Mouse (Mus musculus): Measurements from ENCODE around the gene Unc5c. TPM values are rescaled to one million over a fixed set of nuclear protein-coding genes. Genes with fewer than 3 reads are reported as not detected.

Gene Unc5c
- total RNA-seq, 2 experiments from 2014 or later: 6.1 to 7.7 TPM

DNA sequence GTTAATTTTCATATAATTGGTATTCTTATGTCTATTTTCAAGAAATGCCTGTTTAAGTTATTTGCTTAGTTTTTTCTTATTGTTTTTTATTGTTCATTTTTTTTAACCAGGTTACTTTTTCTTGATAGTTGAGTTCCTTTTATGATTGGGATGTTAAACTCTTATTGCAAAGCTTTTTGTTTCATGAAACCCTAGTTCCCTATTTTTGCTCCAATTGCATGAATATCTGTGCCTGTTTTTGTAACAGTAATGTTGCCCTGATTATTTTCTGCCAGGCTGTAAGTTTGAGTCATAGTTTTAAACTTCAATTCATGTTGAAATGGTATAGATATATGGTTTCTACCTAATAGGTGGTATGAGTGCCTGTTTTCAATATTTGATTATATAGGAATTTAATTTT lies 234.2 kb downstream of the Unc5c start:
- DNase-seq (ENCODE audit: low spot score in 2 of 2): no peak

DNA sequence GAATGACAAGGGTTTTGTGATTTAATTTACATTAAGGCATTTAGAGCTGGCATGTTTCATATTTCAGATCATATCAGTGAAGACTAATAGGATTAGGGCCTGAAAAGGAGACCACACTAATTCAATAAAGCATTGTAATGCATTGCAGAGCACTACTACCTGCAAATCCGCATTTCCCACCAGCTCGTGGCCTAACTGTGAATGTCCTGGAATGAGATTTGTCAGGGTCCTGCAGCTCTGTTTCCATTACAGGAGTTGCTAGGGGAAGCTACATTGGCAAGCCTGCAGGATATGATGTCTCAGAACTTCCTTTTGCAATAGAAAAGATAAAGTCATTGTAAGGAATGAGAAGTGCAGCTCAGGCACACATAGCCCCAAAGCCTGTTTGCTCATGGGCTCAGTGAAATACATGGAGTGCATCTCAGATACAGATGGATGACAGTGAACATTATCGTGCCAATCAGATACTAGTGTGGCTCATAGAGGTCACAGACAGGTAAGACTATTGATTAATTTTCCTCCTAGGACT lies 236.4 kb downstream of the Unc5c start:
- no peak for DNase-seq (ENCODE audit: low spot score in 2 of 2)

DNA sequence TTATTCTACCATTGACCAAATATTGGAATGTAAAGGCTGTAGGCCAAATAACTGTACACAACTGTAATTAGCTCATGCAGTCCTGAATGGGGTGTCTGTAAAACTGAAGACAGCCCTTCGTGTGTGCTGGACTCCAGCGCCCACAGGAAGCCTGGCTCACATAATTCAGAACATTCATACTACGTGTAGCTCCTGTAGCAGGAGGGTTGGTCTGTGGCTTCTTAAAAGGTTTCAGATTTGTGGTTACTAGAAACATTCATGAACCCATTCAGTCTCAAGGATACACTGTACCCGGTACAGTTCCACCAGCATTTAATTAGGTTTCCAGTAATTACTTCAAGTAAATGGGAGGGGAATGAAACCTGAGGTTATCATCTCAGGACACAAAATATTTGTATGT lies 246.6 kb downstream of the Unc5c start:
- no peak for DNase-seq (ENCODE audit: low spot score in 2 of 2)

DNA sequence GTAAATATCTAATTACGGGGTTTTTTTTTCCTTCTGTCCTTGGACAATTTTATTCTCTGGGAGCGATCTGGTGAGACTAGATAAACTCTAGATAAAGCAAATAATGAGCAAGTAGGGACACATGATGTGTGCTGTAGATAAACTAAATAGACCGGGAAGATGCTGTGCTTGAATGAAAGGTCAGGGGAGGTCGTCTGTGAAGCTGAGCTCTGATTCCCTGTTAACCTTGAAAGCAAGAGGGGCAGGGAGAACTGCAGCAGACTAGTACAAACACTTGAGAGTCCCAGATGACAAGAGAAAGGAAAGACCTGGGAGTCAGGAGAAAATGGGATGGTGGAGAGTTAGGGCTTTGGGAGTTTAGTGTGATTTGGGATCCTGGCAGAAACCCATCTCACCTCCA lies 251.4 kb downstream of the Unc5c start:
- no peak for DNase-seq (ENCODE audit: low spot score in 2 of 2)

DNA sequence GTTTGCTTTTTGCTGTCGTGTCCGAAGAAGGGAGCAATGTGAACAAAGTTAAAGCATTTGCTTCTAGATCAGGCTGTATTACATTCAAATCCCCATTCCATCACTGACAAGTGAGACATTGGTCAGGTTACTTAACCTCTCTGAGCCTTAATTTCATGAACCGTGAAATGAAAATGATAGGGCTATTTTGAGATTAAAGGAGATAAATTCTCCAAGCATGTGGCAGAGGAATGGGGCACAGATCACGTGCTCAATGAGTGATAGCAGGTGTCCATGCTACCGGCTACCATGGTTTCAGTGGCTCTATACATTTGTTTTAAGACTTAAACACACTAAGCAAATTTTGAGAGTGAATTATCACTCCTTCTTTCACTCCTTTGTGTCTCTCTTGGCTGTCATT lies 254.0 kb downstream of the Unc5c start:
- DNase-seq (ENCODE audit: low spot score in 2 of 2): no peak

DNA sequence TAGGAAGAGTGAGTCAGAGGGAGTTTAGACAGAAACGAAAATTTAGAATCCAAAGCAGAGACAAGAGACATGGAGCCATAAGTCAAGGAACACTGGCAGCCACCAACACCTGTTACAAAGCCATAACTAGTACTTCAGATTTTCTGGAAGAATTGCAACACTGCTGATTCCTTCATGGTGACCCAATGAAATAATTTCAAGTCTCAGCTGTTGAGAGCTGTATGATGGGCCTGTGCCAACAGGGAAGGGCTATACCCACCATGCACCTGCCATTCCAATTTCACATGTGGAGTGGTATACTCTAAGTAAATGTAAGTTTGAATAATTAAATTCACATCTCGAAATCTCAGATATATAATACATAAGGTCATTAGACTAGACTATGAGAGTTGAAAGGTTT lies 259.5 kb downstream of the Unc5c start:
- no peak for DNase-seq (ENCODE audit: low spot score in 2 of 2)

DNA sequence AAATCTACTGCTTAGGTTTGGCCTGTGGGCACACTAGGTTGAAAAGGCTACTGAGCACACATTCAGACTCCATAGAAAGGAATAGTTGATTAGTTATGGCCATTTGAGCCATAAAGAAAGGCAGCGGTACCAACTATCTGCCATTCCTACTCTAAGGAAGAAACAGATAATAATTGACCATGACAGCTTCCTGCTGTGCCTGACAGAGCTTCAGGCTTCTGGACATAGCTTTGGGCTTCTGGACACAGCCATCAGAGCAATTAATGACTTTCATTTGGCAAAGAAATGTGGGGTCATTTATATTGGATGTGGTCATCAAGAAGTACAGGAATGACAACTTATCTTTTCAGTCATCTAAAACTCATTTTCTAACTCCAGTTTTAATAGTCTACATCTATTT lies 260.4 kb downstream of the Unc5c start:
- DNase-seq (ENCODE audit: low spot score in 2 of 2): no peak

DNA sequence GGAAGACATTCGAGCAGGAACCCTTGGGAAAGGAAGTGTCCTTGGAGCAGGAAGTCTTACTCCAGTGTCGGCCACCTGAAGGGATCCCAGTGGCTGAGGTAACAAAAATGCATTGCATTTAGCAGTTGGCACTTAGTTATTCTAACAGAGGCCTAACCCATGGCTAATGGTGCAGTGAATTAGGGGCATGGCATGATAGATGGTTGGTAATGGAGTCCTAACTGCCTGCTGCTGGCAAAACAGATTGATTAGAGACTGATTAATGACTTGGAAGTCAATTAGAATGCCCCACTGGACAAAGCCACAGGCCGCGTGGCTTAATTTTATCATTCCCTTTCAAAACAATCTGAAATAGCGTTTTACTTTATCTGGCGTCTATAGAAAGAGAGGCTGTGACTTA lies 268.8 kb downstream of the Unc5c start:
- DNase-seq (ENCODE audit: low spot score in 2 of 2): no peak

DNA sequence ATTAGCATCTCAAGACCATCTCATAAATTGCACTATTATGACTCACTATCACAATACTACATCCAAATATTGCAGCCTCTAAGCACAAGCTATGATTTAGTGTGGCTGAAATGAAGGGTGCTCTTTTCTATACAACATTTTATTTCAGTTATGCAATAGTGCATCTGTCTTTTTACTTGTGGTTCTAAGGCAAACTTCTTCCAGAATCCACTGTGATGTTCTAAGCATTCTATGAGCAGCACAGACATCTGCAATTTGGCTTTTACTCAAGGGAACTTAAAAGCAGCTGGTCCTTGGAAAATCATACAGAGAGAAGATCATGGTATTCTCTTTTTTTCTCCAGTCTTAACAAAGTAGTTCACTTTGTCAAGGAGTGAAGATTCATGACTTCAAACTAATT lies 270.3 kb downstream of the Unc5c start:
- DNase-seq (ENCODE audit: low spot score in 2 of 2): no peak

DNA sequence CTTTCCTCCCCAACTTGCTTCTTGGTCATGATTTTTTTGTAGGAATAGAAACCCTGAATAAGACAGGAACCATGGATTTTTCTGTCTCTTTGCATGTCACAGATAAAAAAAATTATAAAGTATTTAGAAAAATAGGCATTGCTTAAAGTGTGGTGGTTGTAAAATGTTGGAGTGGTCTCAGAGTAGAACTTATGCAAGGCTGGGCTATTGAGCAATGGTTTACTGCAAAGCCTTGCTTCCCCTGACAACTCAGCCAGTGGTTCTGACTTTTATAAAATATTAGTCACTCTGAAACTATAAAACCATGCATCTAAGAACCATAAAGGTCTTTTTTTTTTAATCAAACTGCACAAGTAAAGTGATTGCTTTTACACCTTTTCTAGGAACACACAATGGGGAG lies 280.3 kb downstream of the Unc5c start:
- no peak for DNase-seq (ENCODE audit: low spot score in 2 of 2)

DNA sequence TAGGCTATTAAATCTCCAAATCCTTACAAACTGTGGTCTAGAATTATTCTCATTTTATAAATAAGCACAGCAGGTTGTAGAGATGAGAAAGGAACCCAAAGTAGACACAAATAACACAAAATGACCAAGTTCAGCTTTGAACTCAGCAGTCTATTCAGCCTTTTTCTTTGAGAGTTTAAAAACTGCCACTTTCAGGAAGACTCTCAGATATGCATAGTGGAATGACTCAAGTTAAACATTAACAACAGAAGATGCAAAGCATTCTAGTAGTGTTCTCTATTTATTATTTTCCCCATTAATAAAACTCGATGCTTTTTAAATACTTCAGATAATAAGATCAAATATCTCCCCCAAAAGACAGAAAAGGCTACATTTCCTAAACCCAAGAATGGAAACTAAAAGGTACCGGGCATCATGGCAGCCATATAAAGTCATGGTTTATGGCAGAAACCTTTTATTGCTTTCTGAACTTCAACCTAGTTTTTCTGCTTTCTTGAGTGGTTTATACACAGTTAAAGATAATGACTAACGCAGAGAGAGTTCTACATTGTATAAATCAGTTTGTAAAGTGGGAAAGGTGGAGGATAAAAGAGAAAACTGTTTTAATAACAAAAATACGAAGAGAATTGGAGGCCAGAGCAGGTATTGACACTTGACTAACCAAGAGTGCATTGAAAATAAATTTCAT lies 283.8 kb downstream of the Unc5c start:
- no peak for DNase-seq (ENCODE audit: low spot score in 2 of 2)

DNA sequence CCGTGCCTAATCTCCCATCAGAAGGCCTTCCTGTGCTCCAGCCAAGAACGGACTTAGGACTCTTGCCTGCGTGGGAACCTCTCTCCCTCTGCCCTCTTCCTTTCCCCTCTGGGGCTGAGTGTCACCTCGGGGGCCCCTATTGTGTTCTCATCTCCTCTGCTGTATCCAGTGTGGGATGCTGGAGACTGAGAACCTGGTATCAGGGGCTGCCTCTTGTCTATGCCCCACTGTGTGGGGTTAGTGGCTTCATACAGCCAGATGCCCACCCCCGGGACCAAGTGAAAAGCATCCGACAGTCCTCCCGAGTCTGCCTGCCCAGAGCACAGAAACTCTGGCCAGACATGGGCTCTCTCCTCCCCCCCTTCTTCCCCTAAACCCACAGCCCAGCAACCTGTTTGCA lies 287.2 kb downstream of the Unc5c start:
- no peak for DNase-seq (ENCODE audit: low spot score in 2 of 2)

DNA sequence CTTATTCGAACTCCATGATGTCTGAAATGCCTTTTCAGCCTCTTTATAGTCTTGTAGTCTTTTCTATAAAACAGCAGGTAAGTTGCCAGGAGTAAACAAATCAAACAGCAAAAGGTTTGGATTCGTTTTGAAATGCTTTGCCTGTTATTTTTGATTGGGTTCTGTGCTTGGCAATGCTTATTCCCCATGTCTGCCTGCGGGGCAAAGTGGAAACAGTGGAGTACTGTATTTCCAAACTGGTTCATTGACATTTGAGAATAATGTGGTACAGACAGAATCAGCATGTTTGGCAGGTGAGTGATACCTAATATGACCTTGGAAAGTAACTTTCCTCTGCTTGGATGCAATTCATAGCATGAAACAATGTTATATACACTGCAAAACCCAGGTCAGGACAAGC lies 292.2 kb downstream of the Unc5c start:
- no peak for DNase-seq (ENCODE audit: low spot score in 2 of 2)

DNA sequence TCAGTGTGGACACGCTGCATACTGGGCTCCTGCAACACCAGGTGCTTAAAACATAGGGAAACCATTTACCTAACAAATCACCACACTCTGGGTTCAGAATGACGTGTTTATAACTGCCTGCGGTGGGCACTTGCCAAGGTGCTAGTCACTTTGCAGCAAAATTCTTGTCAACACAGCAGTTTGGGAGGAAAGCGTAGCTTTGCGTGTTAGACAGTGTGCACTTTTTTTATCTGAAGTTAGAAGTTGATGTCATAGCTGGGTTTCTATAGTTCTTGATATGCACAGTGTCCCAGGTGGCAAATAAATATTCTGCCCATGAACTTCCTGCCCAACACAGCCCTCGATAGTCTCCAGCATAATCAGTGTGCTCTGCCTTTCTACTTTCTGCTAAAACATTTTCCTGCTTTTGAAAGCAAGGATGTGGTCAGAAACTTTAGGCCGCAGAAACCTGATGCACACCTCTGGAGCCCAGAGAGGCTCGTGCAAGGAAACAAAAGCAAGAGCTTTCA lies 313.4 kb downstream of the Unc5c start:
- DNase-seq (ENCODE audit: low spot score in 2 of 2): no peak

DNA sequence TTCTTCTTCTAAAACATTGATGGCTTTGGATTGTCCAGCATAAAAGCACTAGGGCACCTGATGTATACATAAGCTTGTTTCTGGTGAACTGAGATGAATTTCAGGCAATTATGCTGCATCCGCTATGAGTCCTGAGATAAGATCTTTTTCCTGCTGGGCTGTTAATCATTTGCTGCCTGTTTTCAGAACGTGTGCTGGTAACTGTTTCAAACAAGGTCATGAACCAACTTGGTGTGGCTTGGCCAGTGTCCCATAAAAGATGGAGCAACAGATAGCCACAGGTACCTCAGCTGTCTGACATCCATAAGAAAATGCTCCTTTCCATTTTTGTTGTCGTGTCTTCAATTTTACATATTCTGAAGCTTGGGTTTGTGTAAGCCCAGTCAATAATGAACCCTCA lies 314.2 kb downstream of the Unc5c start:
- no peak for DNase-seq (ENCODE audit: low spot score in 2 of 2)

DNA sequence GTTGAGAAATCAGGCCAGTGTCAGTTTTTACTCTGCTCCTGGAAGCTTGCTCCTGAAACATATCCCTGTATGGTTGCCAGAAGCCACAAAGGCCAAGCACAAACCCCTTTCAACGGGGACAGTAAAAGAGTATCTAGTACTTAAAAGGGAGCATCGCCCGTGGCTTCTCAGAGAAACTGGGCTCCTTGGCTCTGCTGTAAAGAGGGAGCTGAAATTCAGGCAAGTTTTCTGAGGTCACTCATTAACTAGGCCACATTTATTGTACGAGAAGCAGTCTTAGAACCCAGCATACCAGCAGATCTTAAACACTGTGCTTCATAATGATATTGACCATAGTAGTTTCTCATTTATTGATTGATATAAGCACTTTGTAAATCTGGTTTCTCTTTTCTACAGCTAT lies 317.5 kb downstream of the Unc5c start:
- DNase-seq (ENCODE audit: low spot score in 2 of 2): no peak

DNA sequence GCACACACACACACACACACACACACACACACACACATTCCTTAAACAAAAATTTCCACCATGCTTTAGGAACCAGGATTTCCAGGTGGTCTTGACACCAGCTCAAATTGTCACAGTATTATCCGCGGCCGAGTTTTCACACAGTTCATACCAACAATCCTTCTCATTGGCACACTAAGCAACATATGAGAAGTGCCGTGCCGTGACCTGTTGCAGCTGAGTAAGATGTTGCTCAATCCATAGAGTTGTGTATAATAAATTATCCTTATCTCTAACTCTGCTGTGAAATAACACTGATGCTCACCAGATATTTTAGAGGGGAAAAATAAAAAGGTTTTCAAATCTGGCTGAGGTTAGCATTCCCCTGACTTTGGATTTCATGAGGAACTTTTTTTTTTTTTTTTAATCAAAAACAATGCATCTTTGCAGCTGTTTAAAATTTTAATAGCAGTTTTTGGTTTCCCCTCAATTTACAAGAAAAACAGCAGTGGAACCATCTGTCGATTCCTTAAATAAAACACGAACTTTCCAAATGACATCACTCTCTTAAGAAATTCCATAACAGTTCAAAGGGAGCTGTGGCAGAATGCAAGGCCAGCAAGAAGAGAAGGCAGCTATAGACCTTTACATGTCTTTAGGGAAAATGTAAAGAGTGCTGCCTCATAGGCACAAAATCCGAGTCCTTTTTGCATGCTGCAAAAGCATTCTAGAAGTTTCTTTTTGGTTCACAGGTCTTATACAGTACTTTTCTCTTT lies 326.2 kb downstream of the Unc5c start:
- no peak for DNase-seq (ENCODE audit: low spot score in 2 of 2)

DNA sequence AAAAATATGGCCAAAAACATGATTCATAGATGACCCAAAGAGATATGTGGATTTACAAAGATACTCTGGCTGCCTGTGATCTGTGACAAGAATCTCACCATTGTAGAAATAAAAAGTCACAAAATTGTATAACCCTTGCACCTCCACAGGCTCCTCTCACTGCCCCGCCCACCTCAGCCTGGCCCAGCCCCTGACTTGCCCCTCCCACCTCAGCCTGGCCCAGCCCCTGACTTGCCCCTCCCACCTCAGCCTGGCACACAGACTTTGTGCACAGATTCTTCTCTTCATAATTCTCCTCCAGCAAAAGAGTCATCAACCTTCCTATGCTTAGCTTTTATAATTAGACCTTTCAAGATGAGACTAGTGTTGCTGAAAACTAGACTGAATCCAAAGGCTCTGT lies 327.1 kb downstream of the Unc5c start:
- DNase-seq (ENCODE audit: low spot score in 2 of 2): no peak

DNA sequence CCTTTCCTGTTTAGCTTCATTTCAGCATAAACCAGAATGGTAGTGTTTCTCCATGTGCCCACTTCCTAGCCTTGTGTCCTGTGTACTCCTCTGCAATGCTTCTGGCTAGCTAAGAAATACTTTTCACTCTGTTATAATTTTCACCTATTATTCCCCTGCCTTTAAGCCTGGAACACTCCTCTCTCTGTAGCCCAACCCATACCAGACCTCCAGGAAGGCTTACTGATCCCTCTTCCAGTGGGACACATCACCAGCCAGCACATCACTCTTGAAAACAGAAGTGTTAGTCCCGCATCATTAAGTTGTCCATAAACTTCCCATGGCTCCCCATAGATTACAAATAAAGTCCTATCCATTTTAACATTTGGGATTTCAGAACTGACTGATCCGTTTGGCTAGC lies 328.7 kb downstream of the Unc5c start:
- DNase-seq (ENCODE audit: low spot score in 2 of 2): no peak

DNA sequence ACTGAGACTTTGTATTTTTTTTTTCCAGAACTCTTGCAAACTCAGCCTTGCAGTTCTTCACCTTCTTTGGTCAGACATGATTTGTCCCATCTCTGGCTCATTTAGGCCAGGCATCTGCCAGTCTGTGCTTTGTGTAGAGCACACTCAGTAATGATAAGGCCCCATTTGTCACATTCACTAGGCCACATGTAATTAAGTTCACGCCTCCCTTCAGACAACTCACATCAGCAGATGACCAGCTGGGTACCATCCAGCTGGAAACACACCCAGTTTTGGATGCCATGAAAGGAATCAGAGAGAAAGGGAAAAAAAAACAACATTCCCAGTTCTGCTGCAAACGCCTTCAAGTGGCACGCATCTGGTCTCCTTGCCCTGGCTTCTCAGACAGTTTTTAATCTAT lies 329.4 kb downstream of the Unc5c start:
- DNase-seq (ENCODE audit: low spot score in 2 of 2): no peak

DNA sequence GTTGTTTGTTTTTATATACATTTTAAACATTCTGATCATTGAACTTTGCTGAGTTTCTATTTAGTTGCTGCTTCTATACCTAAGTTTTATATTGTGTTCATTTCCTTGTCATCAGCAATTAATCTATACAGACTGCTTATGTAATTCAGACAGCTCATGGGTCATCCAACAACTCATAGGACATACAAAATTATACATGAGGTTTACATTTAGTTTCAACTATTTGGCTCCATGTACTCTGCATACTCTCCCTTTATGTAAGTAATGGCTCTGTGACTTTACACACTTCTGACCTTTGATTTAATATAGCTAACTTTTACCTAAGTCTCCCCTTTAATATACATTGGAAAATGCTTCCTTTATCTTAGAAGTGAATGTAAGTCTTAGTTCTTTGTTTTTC lies 332.4 kb downstream of the Unc5c start:
- DNase-seq (ENCODE audit: low spot score in 2 of 2): no peak

DNA sequence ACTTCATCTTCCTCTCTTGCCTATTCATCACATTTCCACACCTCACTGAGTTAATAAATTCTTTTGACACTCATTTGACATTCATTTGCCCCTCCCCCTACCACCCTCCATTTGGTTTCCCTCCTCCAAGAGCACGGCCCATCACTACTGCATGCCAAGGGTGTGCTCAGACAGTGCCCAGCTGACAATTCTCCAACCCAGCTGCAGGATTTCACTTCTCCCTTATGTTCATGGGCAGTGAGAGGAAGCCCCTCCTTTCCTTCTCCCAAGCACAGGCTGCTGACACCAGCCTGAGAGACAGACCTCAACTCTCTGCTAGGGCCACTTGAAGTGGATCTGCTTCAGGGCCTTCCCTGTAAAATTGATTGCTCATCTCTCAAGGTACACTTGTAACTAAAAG lies 332.8 kb downstream of the Unc5c start:
- no peak for DNase-seq (ENCODE audit: low spot score in 2 of 2)

DNA sequence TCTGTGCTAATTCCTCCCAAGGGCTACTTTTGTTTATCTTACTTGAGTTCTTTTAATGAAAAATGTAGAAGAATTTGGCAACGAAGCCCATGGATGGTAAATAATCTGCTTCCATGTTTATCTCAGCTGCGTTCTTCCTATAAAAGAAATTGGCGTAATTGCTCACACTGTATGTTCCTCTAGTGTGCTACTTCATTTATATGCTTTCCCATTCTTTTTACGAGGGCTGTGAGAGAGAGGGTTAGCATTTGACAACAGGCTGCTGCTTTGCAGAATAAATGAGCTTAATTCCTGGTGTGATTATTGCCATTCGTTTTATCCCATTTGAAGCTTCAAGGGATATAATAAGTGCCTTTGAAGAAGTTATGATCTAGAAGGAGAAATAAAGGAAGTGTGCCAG lies 339.1 kb downstream of the Unc5c start:
- no peak for DNase-seq (ENCODE audit: low spot score in 2 of 2)

Data from adrenal gland, adult 18-20 months (tissue).